Mouse (Mus musculus): ENCODE data around the gene Btg2.

Btg2 gene

DNA sequence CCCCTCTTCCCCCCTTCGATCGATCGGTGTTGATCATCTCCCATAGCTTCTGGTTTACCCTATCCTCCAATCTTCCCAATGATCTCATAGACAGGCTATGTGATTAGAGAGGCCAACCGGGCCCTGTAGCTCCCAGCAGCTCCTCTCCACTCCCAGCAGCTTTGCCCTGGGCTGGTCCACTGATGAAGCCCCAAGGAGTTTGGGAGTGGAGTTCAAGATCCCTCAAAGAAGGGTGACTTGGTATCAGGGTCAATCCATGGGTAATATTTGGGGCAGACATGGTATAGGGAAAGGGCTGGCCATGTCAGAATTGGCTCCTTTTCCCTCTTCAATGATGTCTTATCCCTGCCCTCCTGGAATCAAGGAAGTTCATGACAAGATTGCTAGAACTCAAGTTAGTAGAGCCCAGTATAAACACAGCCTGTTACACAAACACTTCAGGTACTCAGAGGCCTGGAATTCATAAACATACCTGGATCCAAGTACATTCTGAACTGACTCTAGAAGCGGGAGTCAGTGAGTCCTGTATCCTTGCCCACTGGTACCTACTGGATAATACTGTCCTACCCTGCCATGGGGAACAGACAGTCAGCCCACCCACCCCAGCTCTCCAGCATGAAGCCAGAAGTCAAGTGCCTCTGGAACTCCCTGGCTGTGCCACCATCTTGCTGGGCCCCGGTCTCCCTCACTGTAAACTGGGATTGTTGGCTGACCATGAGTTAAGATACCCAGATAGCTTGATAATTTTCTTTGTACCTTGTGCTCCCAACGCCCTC lies 18.3 kb upstream of the Btg2 start:
- no peak for DNase-seq

DNA sequence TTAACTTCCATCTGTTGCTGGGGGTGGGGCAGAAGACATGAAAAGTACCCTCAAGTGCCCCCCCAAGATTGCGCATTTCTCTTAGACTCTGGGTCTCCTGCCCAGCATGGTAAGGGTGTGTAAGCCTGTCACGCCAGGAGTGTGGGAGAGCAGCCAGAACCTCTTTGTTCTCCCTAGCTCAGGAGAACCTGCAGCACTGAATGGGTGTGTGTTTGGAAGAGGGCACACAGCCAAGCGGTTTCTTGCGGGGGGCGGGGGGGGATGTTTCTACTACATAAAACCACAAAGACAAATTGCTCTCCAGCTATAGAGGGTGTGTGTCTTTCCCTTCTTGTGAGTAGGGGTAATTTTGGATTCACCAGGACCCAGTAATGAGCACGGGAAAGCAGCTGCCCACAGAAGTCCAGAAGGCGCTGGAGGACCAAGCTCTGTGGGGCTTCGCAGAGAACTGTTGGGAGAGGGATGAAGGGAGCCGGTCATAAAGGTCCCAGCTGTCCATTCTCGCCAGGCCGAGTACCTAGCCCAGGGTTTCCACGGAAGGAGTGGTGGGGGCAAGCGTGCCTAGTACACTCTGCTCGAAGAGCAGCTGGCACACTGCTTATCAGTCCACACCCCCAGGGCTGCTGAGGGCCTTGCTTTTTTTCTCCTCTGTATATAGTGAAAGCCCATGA lies 17.5 kb upstream of the Btg2 start:
- no peak for DNase-seq

DNA sequence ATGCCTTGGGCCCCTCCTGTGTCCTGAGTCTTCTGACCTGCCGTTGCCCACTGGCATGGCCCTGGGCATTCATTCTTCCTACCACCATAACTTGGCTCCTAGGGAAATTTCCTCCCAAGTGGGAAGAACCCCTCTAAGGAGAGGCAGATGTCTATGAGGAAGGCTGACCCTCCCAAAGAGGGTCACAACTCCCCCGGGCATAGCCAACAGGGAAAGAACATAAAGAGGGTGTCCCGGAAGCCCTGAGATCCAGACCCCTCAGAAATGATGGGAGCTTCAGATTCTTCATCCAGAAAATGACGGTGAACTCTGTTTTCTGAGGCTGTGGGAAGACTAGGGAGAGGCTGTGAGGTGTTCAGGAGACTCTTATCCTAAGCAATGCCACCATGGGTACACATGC lies 16.8 kb upstream of the Btg2 start:
- no peak for DNase-seq

DNA sequence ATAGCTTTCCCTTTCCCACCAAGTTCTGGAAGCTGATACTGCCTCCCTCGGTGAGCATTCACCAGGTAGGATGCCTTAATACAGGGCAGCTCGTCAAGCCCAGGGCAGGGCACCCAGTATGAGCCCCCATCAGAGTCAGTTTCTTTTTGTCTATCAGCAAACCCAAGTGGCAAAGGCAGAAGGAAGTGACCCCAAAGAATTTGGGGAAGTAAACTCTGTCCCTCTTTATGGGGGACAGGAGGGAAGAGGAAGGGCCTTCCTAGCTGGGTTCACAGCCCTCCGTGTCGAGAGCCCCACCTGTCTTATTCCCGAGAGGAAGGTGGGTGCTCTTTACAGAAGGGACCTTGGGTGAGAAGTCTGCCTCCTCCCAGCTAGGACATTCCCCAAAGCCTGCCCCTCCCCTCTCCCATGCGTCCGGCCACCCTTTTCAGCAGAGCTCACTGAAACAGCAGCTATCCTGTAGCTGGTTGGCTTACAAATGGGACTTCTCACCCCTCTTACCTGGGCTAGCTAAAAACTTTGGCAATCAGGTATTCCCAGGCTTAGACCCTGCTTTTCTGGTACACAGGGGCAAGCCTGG lies 16.2 kb upstream of the Btg2 start:
- no peak for DNase-seq

DNA sequence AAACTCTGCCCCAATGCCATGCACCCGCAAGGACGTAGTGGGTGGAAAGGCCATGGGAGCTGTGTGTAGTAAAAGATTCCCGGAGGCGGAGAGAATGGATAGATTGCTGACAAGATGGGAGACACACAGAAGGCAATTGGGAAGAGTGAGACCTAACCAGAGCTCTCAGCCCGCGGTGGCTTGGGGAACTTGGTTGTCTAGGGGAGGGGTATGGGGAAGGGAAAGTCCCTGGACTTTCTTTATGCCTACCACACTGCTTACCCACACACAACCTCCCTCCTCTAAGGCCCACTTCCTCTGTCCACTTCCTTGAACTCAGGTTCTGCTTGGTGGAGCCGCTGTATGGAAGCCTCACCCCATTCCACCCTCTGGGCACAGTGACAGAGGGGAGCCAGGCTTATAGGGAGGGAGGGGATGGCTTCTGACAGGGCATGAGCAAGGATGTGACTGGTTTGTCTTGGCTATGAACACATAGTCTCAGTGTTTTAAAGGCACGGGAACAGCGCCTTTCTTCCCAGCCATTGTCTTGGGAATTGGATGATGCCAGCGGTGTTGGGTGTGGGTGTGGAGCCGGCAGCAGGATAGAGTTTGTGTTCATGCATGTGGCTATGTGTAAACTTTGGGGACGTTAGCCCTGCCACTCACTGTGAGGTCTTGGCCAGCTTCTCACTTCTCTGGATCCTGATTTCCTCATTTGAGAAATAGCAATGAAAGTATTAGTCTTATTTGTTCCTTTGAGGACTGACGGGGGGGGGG lies 15.0 kb upstream of the Btg2 start:
- peak; percentile 71 for DNase-seq

DNA sequence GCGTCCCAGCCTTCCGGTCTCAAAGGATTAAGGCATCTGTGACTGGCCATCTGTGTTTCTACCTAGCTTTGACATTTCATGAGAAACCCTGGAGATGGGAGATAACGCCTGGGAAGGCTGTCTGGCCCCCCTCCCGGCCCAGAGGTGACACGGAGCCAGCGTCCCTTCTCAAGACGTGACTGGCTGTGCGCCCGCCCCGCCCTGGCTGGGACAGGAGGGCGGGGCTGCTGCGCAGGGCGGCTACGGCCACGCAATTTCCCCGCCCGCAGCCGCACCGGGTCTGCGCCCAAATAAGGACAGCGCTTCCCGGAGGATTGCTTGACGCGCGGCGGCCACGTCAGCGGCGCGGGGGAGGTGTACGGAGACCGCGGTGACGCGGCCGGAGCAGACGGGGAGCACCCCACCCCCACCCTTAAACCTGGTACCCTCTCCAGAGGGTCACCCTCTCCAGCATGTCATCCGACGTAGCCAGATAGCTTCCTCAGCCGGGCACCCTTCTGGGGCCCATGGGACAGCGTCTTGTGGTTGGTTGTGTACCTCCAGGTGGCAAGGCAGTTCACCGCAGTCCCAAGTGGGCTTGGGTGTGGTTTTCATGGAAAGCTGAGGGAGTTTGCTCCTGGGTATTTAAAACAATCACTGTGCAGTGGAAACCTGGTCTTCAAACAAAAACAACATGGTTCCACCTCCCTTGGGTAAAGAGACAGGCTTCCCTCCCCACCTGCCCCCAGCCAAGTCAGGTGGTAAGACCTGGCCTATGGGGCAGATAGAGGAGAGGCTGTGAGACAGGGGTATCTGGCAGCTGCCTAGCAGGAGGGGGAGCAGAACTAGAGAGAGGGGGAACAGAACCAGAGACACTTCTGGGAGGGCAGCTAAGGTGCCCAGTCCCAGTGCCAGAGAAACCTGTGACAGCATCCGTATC lies 14.2 kb upstream of the Btg2 start:
- peak; percentile 93 for DNase-seq

DNA sequence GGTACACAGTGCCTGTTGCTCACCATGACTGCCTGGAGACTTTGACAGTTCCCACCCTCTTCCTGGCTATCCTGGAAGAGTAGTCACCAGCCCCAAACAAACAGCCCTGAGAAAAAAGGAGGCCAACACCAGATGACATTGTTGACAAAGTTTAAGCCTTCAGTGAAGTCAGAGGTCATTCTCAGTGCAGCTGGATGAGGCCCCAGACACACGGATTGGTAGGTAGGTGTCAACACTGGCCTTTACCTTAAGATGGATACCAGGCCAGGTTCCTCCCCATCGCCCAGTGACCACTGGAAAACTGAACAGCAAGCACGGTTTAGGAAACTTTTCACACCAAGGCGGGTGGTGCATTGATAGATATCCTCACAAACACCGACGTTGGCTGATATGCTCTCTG lies 13.4 kb upstream of the Btg2 start:
- no peak for DNase-seq

DNA sequence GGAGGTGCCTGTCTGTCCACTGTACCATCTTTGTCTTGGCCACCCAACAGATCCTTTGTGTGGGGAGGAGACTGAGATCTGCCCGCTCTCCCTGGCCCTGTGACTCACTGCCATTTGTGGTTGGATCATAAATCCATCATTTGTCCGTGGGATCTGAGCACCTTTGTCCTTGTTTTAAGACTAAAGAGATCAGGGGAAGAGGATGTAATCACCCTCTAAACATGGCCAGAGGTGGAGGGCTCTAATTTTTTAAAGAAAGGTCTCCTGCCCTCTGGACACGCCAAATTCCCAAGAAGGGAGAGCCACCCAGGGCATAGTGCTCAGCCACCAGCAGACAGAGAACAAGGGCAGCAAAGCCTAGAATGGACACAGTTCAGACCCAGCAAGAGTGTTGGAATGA lies 12.9 kb upstream of the Btg2 start:
- no peak for DNase-seq

DNA sequence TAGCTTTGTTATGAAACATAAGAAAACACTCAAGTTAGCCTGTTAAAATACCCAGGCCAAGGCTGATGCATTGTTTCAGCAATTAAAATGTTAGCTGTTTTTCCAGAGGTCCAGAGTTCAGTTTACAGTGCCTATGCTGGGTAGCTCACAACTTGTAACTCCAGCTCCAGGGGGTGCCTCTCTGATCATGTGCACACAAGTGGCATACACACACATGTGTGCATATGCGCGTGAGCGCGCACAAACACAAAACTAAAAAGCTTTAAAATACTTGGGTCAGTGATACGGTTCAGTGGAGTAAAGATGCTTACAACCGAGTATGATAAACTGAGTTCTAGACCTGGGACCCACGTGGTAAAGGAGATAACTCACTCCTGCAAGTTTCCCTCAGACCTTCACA lies 10.2 kb upstream of the Btg2 start:
- no peak for DNase-seq

DNA sequence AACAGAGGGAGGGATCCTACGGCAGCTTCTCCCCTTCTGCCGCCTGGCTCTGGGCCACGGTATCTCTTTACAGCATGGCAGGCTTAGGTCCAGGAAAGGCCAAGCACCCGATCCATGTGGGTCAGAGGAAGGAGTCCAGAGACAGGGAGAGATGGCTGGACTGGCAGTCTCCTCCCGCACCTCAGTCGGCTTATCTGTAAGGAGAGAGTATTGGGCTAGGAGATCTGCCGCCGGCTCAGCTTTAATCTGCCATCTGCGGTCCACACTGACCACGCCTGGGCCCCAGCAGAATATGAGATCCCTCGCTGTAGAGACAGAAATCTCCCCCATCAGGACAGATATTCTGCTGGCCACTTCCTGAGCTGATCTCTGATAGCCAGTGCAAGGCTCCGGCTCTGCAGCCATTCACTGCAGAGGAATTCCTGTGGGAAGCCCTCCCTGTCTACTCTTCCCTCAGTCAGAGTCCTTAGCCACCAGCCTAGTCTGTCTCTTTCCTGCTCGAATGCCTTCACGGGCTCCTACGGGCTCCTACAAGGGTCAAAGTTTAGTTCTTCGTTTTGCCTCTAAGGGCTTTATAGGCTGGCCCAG lies 8.0 kb upstream of the Btg2 start:
- DNase-seq: no peak

DNA sequence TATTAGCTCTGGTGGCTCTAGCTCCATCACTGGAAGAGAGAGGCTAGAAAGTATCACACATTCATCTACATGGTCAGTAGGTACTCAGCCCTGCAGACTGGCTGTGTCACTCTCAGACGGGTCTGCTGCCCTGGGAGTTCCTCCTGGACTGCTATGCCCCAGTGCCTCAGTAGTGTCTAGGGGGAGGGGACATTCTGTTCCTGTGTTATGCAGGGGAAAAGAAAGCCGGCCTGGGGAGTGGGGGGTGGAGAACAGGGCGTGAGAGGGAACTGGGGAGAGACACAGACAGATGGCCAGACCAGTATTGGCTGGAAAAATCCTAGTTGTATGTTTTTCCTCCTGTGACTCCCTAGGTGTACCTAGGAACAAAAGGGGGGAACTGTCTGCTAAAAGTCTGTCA lies 7.1 kb upstream of the Btg2 start:
- DNase-seq: no peak

DNA sequence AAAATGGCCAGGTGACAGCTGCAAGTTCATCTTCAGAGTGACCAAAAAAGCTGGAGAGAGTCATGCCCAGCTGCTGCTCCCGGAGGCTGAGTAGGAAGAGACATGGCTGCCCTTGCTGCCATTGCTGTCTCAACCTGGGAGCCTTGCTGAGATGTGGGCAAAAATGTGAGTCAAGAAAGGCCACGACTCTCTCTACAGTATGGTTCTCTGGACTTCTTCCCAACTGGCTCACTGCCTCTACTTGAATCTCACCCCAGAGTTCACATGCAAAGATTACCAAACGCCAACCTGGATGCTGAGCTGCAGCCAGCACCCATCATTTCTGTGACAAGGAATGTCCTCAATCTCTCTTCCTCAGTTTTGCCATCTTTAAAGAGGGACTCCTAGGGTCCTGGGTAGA lies 5.2 kb upstream of the Btg2 start:
- DNase-seq: no peak

DNA sequence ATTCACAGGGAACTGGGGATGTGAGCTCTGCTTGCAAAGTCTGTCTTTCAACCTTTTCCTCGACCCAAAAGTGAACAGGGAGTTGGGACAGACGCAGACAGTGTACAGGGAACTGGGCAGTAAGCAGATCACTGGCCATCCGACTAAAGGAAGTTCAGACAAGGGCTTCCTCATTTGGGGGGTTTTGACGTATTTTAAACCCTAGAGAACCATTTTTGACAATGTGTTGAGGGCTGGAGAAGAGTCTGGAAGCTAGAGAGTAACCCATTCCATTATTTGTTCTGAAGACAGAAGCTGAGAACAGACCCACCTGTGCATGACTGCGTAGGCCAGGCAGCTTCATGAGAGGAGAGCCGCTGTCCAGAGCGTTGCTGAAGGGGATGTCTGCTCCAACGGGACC lies 4.8 kb upstream of the Btg2 start:
- DNase-seq: no peak

DNA sequence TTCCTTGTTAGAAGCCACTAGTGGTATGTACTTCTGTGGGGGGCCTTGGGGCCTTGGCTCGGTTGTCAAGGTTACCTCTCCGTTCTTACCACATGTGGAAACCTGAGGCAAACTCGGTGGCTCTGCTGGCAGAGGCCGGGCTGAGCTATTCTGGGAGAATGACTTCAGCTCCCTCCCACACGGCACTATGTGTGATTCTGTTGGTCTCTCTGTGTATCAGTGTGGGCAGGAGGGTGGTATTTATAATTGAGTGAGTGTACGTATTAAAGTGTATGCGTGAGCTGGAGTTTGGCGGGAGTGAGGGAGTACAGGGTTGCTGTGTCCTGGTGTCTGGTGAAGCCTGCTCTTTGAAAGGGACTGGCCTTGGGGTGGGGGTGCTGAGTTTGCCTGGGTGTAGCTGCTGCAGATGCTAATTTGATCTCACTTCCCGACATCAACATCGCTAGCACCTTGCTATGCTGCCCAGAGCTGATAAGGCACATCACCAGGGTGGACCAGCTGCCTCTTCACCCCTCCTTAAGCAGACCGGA lies 4.1 kb upstream of the Btg2 start:
- DNase-seq: peak; percentile 92

DNA sequence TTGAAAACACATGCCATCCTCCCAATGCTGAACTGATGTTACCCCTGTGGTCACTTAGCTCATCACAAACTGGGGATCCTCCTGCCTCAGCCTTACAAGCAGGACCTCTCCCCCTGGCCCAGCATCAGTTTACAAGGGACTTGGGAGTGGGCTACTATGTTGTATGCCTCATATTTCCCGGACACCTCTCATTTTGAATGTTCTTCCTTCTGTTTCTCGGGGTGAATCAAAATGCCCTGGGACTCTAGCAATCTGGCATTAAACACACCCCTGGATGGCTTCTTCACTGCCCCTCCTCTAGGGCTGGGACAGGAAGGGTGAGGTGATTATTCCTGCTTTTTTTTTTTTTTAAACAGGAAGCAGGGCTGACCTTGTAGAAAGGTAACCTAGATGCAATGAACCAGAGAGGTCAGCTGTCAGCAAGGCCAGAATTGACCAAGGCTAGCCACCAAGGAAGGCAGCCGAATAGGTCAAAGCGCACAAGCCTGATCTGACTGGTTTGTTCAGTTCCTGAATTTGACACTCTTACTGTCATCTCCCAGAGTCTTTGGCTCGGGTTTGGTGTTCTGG lies 2.0 kb upstream of the Btg2 start:
- DNase-seq: no peak

DNA sequence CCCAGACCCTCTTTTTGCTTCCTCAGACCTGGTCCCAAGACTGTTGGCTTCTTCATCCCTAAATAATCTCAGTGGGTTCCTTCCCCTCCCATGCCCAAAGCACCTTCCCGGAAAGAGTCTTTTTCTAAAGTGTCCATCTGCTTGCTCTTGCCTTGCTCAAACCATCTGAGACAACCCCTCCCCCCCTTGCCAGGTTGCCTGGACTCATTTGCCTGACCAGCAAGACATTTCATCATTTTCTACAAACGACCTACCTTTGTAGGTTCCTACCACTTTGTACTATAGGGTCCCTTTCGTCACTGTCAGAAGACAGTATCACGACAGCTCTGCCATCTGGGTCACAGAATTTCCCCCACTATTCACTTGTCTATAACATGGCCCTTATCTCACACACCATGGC lies 1.5 kb upstream of the Btg2 start:
- no peak for DNase-seq

DNA sequence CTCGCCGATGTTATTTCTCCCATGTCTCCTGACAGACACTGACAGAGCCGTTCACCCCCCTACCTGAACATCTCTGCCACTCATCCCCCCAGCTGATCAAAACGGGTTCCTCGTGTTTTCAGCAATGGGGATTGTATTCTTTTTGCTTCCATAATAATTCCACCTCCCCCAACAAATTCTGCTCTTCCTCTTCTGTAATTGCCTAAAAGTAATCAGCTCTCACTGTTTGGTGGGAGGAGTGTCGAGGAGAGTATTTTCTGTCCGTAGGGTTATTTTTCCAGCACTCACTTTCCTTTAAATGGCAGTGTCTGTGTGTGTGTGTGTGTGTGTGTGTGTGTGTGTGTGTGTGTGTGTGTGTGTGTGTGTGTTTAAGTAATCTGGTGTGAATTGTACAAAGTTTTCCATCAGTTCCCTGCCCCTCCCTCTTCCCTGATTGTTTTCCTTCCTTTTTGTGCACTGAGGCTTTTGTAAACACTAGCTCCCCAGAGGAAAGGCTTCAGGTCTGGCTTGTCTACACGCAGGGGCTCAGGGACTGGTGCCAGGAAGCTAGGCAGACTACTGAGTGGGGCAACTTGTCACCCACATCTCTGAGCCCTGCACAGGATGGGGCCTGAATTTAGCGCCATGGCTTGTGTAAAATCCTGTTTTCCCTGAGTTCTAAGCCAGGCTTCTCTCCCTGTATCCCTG lies 700 bp upstream of the Btg2 start:
- DNase-seq: no peak

DNA sequence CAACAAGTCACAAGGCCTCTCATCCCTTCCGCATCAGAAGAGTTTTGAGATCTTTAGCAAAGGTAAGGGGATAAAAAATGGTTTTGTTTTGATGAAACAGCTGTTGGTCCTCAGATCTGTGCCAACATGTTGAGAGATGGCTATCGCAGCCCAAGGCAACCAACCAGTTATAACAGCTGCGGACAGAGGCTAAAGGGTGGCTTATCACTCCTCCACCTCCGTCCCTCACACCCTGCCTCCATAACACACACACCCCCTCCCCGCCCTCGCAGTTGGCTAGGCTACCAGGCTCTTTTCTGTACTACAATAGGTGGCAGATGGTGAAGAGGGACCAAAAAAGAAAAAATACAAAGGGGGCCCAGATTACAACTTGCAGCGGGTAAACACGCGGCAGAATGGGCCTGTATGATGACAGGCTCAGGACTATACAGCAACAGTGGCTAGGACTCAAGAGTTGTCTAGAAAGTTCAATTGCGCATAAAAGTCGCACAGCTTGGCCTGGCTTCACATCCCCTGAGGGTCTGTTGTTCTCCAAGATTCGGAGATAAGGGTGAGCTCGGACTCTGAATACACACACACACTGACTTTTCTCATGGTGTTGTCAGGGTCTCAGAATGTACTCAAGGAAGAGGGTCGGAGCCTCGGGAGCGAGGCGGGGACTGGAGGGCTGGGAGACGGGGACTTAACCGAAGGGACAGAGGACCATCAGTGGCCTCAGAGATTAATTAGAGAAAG lies 692 bp downstream of the Btg2 start:
- peak; percentile 73 for DNase-seq

DNA sequence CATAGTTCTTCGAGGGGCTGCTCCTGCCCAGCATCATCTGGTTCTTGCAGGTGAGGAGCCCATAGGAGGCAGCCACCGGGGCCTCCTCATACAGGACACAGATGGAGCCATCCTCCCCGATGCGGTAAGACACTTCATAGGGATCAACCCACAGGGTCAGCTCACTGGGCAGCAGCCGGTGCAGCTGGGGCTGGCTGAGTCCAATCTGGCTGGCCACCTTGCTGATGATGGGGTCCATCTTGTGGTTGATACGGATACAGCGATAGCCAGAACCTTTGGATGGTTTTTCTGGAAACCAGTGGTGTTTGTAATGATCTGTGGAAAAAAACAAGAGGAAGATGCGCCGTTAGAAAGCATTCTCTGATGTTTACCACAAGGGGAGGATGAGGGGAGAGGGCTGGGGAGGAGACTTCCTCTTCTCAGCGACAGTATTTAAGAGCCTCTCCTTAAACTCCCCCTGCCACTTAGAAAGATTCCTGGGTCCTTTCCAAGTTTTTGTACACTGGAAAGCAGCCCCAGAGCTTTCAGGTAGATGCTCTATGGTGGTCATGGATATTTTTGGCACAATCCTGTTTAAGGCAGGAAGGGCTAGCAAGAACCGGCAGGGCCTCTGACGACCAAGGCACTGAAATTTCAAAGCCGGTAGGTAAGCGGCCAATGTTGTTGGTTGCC lies 1.4 kb downstream of the Btg2 start:
- DNase-seq: peak; percentile 54

DNA sequence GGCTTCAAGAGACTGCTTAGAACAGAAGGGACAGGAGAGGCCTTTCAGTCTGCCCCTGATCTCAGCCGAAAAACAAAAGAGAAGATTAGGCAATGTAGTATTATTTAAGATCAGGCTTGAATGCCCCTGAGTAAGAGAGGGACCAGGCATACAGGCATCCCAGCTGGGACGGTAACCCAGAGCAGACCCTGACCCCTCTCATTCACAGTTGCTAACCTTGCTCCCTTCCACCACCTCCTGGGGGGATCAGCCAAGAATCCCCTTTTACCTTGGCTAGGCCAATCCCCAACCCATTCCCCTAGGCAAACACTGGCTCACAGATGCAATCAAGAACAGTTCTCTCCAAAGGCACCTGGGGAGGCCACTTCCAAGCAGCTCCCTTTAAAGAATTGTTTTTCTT lies 2.1 kb downstream of the Btg2 start:
- no peak for DNase-seq

Measured in layer of hippocampus, adult 9-11 months (tissue).